8 mouse cellular contexts compared by ENCODE assay signal in the genomic region with DNA sequence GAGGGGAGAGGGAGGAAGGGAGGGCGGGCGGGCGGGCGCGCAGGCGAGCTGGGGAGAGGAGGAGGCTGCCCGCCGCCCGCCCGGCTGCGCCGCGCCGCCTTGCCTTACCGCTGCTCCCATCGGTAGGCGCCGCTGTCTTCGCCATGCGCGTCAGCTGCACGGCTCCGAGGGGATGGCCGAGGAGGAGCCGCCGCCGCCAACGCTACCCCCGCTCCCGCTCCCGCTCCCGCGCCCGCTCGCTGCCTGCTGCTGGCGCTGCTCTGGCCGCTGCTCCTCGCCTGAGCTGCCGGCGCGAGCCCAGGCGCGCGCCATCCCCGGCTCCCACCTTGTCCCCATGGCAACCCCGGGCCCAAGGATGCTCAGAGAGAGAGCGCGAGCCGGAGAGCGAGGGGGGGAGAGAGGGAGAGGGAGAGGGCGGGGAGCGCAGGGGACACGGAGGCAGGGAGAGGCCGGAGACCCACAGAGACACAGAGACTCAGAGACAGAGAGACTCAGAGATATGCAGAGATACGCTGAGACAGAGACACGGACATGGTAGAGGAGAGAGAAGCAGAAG. TPM values are rescaled to one million over a fixed set of nuclear protein-coding genes. Genes with fewer than 3 reads are reported as not detected.
DNase-seq lines count a peak whose midpoint lies in the region; ATAC-seq and TF ChIP-seq lines count a peak whose summit lies in the region.

A gene (minus strand): TSS at position 121 of the 556 bp plus-strand sequence.

- peaks cover 15% of the 10 kb centered on the region for H3K4me1 ChIP-seq in embryonic facial prominence, embryonic 15.5 days
- peaks cover 15% of the 10 kb centered on the region; the same call in 1 of the 2 replicates for H3K4me1 ChIP-seq in heart, embryonic 12.5 days (replicated peaks)
- H3K4me1 ChIP-seq in liver, adult 2 months (ENCODE audit: control insufficient read depth, insufficient read depth, low read length), result no peaks in the 10 kb centered on the region
- H3K4me1 ChIP-seq in midbrain, postnatal 0 days (ENCODE audit: insufficient read depth, low read length), result peaks cover 12% of the 10 kb centered on the region
- no peaks in the 10 kb centered on the region for H3K4me1 ChIP-seq in stomach, embryonic 14.5 days (ENCODE audit: control insufficient read depth, insufficient read depth, low read length)

- H3ac ChIP-seq in C2C12 (ENCODE audit: control insufficient read depth, insufficient read length, low read depth), result no peak within 1 kb of the TSS

- H3K4me3 ChIP-seq in C2C12 (ENCODE audit: insufficient read depth, poor library complexity, severe bottlenecking), result no peak within 1 kb of the TSS
- H3K4me3 ChIP-seq in embryonic facial prominence, embryonic 15.5 days (replicated peaks), result peak within 1 kb of the TSS; percentile 51
- H3K4me3 ChIP-seq in heart, embryonic 12.5 days, result peak within 1 kb of the TSS; percentile 53
- peak within 1 kb of the TSS; percentile 22; the same call in 1 of the 2 replicates for H3K4me3 ChIP-seq in liver, adult 2 months (ENCODE audit: insufficient read depth, low read depth, low read length)
- peak within 1 kb of the TSS; percentile 77 for H3K4me3 ChIP-seq in midbrain, postnatal 0 days (ENCODE audit: low read depth, low read length)
- peak within 1 kb of the TSS; percentile 37 for H3K4me3 ChIP-seq in stomach, embryonic 14.5 days (ENCODE audit: low read depth, low read length)

- H3K27ac ChIP-seq in embryonic facial prominence, embryonic 15.5 days (replicated peaks), result no peak within 1 kb of the TSS
- no peak within 1 kb of the TSS for H3K27ac ChIP-seq in heart, embryonic 12.5 days (ENCODE audit: poor library complexity, severe bottlenecking)
- H3K27ac ChIP-seq in liver, adult 2 months (replicated peaks; ENCODE audit: insufficient read depth, low read depth, low read length), result no peak within 1 kb of the TSS
- peak within 1 kb of the TSS; percentile 99 for H3K27ac ChIP-seq in midbrain, postnatal 0 days (ENCODE audit: low read depth, low read length)
- H3K27ac ChIP-seq in stomach, embryonic 14.5 days (ENCODE audit: low read length), result no peak within 1 kb of the TSS

- DNase-seq in adrenal gland, postnatal 4 days (ENCODE audit: low spot score in 2 of 2), result peak; percentile 18 to 27
- DNase-seq in kidney, postnatal 10 days, result peak; percentile 74
- DNase-seq in liver, adult 2 months (ENCODE audit: extremely low read depth, low read depth, low spot score), result no peak
- DNase-seq in midbrain, postnatal 0 days (ENCODE audit: low spot score), result peak; percentile 93

- peak within 1 kb of the TSS; percentile 27; the same call in 1 of the 2 replicates for H3K9ac ChIP-seq in embryonic facial prominence, embryonic 15.5 days
- 0 out of 2 replicates have a peak within 1 kb of the TSS, but pooled peaks have one; percentile 35 for H3K9ac ChIP-seq in heart, embryonic 12.5 days
- H3K9ac ChIP-seq in liver, adult 2 months (ENCODE audit: low read depth, low read length), result 0 out of 2 replicates have a peak within 1 kb of the TSS, but pooled peaks have one; percentile 30
- peak within 1 kb of the TSS; percentile 95 for H3K9ac ChIP-seq in midbrain, postnatal 0 days (replicated peaks; ENCODE audit: low read length, poor library complexity, severe bottlenecking)
- H3K9ac ChIP-seq in stomach, embryonic 14.5 days (replicated peaks; ENCODE audit: low read depth, low read length), result no peak within 1 kb of the TSS; the same call in 1 of the 2 replicates

- H3K79me2 ChIP-seq in C2C12 (ENCODE audit: control insufficient read depth, insufficient read depth), result no peaks in the 10 kb centered on the region
- no peaks in the 10 kb centered on the region for H3K79me2 ChIP-seq in liver, adult 2 months (ENCODE audit: control insufficient read depth, insufficient read depth, low read length)

- H3K27me3 ChIP-seq in C2C12 (ENCODE audit: control insufficient read depth, insufficient read depth, insufficient read length), result peaks cover 65% of the 10 kb centered on the region
- H3K27me3 ChIP-seq in embryonic facial prominence, embryonic 15.5 days, result peaks cover 97% of the 10 kb centered on the region
- H3K27me3 ChIP-seq in heart, embryonic 12.5 days (replicated peaks), result peaks cover 100% of the 10 kb centered on the region
- H3K27me3 ChIP-seq in liver, adult 2 months (ENCODE audit: control insufficient read depth, insufficient read depth, low read length), result peaks cover 15% of the 10 kb centered on the region
- peaks cover 4% of the 10 kb centered on the region; the same call in 1 of the 2 replicates for H3K27me3 ChIP-seq in midbrain, postnatal 0 days (ENCODE audit: insufficient read depth, low read length)
- peaks cover 62% of the 10 kb centered on the region for H3K27me3 ChIP-seq in stomach, embryonic 14.5 days (ENCODE audit: control insufficient read depth, insufficient read depth, low read length)

- TF ChIP-seq POLR2A in liver, adult 2 months (IDR thresholded peaks at IDR 0.05; ENCODE audit: extremely low read depth, insufficient read depth, low read length), result no peak

- peak; percentile 87 for ATAC-seq in embryonic facial prominence, embryonic 15.5 days (ENCODE audit: insufficient number of reproducible peaks, low FRiP score, low TSS enrichment, low read depth)
- peak; percentile 73 for ATAC-seq in heart, embryonic 12.5 days (ENCODE audit: insufficient number of reproducible peaks, low FRiP score)
- peak; percentile 92 for ATAC-seq in midbrain, postnatal 0 days (ENCODE audit: low FRiP score)
- ATAC-seq in stomach, embryonic 14.5 days (ENCODE audit: insufficient number of reproducible peaks, insufficient read depth, low FRiP score, low read depth), result peak; percentile 79; the same call in 1 of the 2 replicates

- no peaks in the 10 kb centered on the region for H3K36me3 ChIP-seq in C2C12 (ENCODE audit: control insufficient read depth, insufficient read depth)
- no peaks in the 10 kb centered on the region for H3K36me3 ChIP-seq in embryonic facial prominence, embryonic 15.5 days
- no peaks in the 10 kb centered on the region for H3K36me3 ChIP-seq in heart, embryonic 12.5 days
- no peaks in the 10 kb centered on the region for H3K36me3 ChIP-seq in liver, adult 2 months (ENCODE audit: control insufficient read depth, insufficient read depth, low read length)
- no peaks in the 10 kb centered on the region for H3K36me3 ChIP-seq in midbrain, postnatal 0 days (ENCODE audit: insufficient read depth, low read length)
- H3K36me3 ChIP-seq in stomach, embryonic 14.5 days (ENCODE audit: control insufficient read depth, insufficient read depth, low read length), result no peaks in the 10 kb centered on the region

- TF ChIP-seq CTCF in C2C12 (IDR thresholded peaks at IDR 0.05; ENCODE audit: control insufficient read depth, insufficient read depth, insufficient read length), result peak; percentile 21
- peak; percentile 30; the same call in 1 of the 2 replicates for TF ChIP-seq CTCF in liver, adult 2 months (IDR thresholded peaks at IDR 0.05; ENCODE audit: low read depth, low read length)
- TF ChIP-seq CTCF in midbrain, postnatal 0 days (IDR thresholded peaks at IDR 0.05), result peak; percentile 67

- WGBS in embryonic facial prominence, embryonic 15.5 days, result under 1% methylated on average over 40 of the region's 56 CpGs
- WGBS in heart, embryonic 12.5 days, result under 1% methylated on average over 24 of the region's 56 CpGs
- 2% methylated on average over 51 of the region's 56 CpGs for WGBS in liver, adult 2 months
- WGBS in midbrain, postnatal 0 days, result under 1% methylated on average over 34 of the region's 56 CpGs
- WGBS in stomach, embryonic 14.5 days, result under 1% methylated on average over 40 of the region's 56 CpGs

- H3K4me2 ChIP-seq in embryonic facial prominence, embryonic 15.5 days (replicated peaks), result peak within 1 kb of the TSS; percentile 89
- peak within 1 kb of the TSS; percentile 82 for H3K4me2 ChIP-seq in heart, embryonic 12.5 days
- H3K4me2 ChIP-seq in midbrain, postnatal 0 days (ENCODE audit: low read depth, low read length, poor library complexity, severe bottlenecking), result peak within 1 kb of the TSS; percentile 66
- peak within 1 kb of the TSS; percentile 73 for H3K4me2 ChIP-seq in stomach, embryonic 14.5 days (replicated peaks; ENCODE audit: low read depth, low read length)

- no peaks in the 10 kb centered on the region for H3K9me3 ChIP-seq in embryonic facial prominence, embryonic 15.5 days (replicated peaks)
- H3K9me3 ChIP-seq in heart, embryonic 12.5 days (replicated peaks), result no peaks in the 10 kb centered on the region
- no peaks in the 10 kb centered on the region for H3K9me3 ChIP-seq in midbrain, postnatal 0 days (ENCODE audit: low read length)
- H3K9me3 ChIP-seq in stomach, embryonic 14.5 days (ENCODE audit: control insufficient read depth, low read depth, low read length), result no peaks in the 10 kb centered on the region

- H3K79me3 ChIP-seq in C2C12 (ENCODE audit: low read depth), result no peaks in the 10 kb centered on the region

TF ChIP-seq in C2C12, 6 proteins besides CTCF, POLR2A, EP300 and RAD21:
- no peak for TF ChIP-seq MYOD1 (IDR thresholded peaks at IDR 0.05; ENCODE audit: control insufficient read depth, insufficient read length, low read depth)
- no peak for TF ChIP-seq USF1 (IDR thresholded peaks at IDR 0.05; ENCODE audit: low read depth)
- TF ChIP-seq FOSL1 (IDR thresholded peaks at IDR 0.05; ENCODE audit: insufficient read depth, low read length, poor library complexity, severe bottlenecking), result no peak
- no peak for TF ChIP-seq MAX (IDR thresholded peaks at IDR 0.05)
- TF ChIP-seq CEBPB (IDR thresholded peaks at IDR 0.05; ENCODE audit: low read depth), result no peak
- TF ChIP-seq MYOG (IDR thresholded peaks at IDR 0.05; ENCODE audit: control insufficient read depth, extremely low read depth, insufficient read length), result no peak

RNA-seq across cellular contexts. Expression of the gene that starts here (rescaled TPM):
- 0.02 TPM for polyA plus RNA-seq in C2C12 (2012; fragmentation: generic; extraction: Trizol)
- 1 to 10 TPM; 3.7 to 4.1 TPM for total RNA-seq in adrenal gland, postnatal 4 days (2021)
- 1.1 and 2.0 TPM in 2 replicates for polyA plus RNA-seq in embryonic facial prominence, embryonic 15.5 days (2015; fragmentation: Nextera tagmentation; extraction: Ambion mirVana)
- 0.54 and 0.81 TPM in 2 replicates for polyA plus RNA-seq in heart, embryonic 12.5 days (2016; fragmentation: Nextera tagmentation; extraction: Ambion mirVana)
- total RNA-seq in liver, adult 2 months (2014; rRNA removed), result 0.34 and 0.37 TPM in 2 replicates
- polyA plus RNA-seq in liver, adult 2 months (2012; rRNA removed), result 0.44 and 1.2 TPM in 2 replicates
- total RNA-seq in midbrain, postnatal 0 days (2014; rRNA removed), result 7.6 and 9.0 TPM in 2 replicates
- polyA plus RNA-seq in midbrain, postnatal 0 days (2015; fragmentation: Nextera tagmentation; extraction: Ambion mirVana), result 28.9 and 35.9 TPM in 2 replicates
- 1.8 and 2.3 TPM in 2 replicates for polyA plus RNA-seq in stomach, embryonic 14.5 days (2014; fragmentation: Nextera tagmentation; extraction: Ambion mirVana)

Comparison
In these comparisons a context has a peak if more than half of its experiments do, and no peak if none do; other contexts are left out.
1. Peak in ATAC-seq, H3K4me3 ChIP-seq, H3K9ac ChIP-seq and H3K4me2 ChIP-seq in heart, embryonic 12.5 days; RNA of the gene not detected or under 1 TPM.